In genomic region chr11:104232141-104233061, GRCm38 (mm10) we compare ENCODE assay signal across 8 mouse cellular contexts. TPM values are rescaled to one million over a fixed set of nuclear protein-coding genes. Genes with fewer than 3 reads are reported as not detected.
A peak's percentile ranks its signal among the peaks of the same experiment; 100 is the strongest.
DNase-seq lines count a peak whose midpoint lies in the region; ATAC-seq lines count a peak whose summit lies in the region.

No protein-coding gene starts in this region.

- H3K27ac ChIP-seq in embryonic facial prominence, embryonic 11.5 days (replicated peaks; ENCODE audit: low read depth, low read length): no peak overlapping the region
- H3K27ac ChIP-seq in heart, embryonic 16.5 days (ENCODE audit: low read length): no peak overlapping the region
- no peak overlapping the region for H3K27ac ChIP-seq in liver, embryonic 16.5 days (ENCODE audit: low read length)

- peaks cover 30% of the 10 kb centered on the region for H3K27me3 ChIP-seq in embryonic facial prominence, embryonic 11.5 days (ENCODE audit: control insufficient read depth, insufficient read depth, low read length)
- peaks cover 51% of the 10 kb centered on the region for H3K27me3 ChIP-seq in heart, embryonic 16.5 days (ENCODE audit: control insufficient read depth, insufficient read depth, low read length)
- H3K27me3 ChIP-seq in liver, embryonic 16.5 days (ENCODE audit: control insufficient read depth, insufficient read depth, low read depth, low read length): peaks cover 61% of the 10 kb centered on the region

- WGBS in embryonic facial prominence, embryonic 11.5 days: under 1% methylated on average over 69 of the region's 72 CpGs
- WGBS in heart, embryonic 16.5 days: under 1% methylated on average over 72 of the region's 72 CpGs
- WGBS in liver, embryonic 16.5 days (ENCODE audit: insufficient replicate concordance): 2% methylated on average over 70 of the region's 72 CpGs

- no peaks in the 10 kb centered on the region for H3K36me3 ChIP-seq in embryonic facial prominence, embryonic 11.5 days (replicated peaks; ENCODE audit: control insufficient read depth, insufficient read depth, low read depth, low read length)
- H3K36me3 ChIP-seq in heart, embryonic 16.5 days (ENCODE audit: control insufficient read depth, insufficient read depth): no peaks in the 10 kb centered on the region
- no peaks in the 10 kb centered on the region for H3K36me3 ChIP-seq in liver, embryonic 16.5 days (ENCODE audit: control insufficient read depth, insufficient read depth)

- no peaks in the 10 kb centered on the region; the same call in 1 of the 2 replicates for H3K4me1 ChIP-seq in embryonic facial prominence, embryonic 11.5 days (ENCODE audit: control insufficient read depth, insufficient read depth, low read length)
- peaks cover 16% of the 10 kb centered on the region for H3K4me1 ChIP-seq in heart, embryonic 16.5 days (ENCODE audit: control insufficient read depth, insufficient read depth, low read length)
- H3K4me1 ChIP-seq in liver, embryonic 16.5 days (ENCODE audit: control insufficient read depth, low read depth, low read length): peaks cover 4% of the 10 kb centered on the region

- peak overlapping the region; percentile 95 for H3K4me2 ChIP-seq in embryonic facial prominence, embryonic 11.5 days (ENCODE audit: low read depth, low read length)
- peak overlapping the region; percentile 96 for H3K4me2 ChIP-seq in heart, embryonic 16.5 days (ENCODE audit: low read depth, low read length)
- H3K4me2 ChIP-seq in liver, embryonic 16.5 days (ENCODE audit: low read depth, low read length): peak overlapping the region; percentile 79

- peak; percentile 29 to 38 for DNase-seq in B cell, adult 2 months
- peak; percentile 55 for DNase-seq in adrenal gland, adult 8-10 months
- DNase-seq in embryonic facial prominence, embryonic 11.5 days (ENCODE audit: low spot score): peak; percentile 49
- DNase-seq in kidney, postnatal 25 days: peak; percentile 61 to 83
- DNase-seq in retina, postnatal 1 day: peak; percentile 73
- no peak for DNase-seq in Muller cell, postnatal 12 days (ENCODE audit: inconsistent ontology term)

- peak overlapping the region; percentile 54 for H3K4me3 ChIP-seq in embryonic facial prominence, embryonic 11.5 days (ENCODE audit: low read depth, low read length)
- peak overlapping the region; percentile 81 for H3K4me3 ChIP-seq in heart, embryonic 16.5 days (ENCODE audit: low read length)
- peak overlapping the region; percentile 66 for H3K4me3 ChIP-seq in liver, embryonic 16.5 days (ENCODE audit: low read depth, low read length)

- H3K9me3 ChIP-seq in embryonic facial prominence, embryonic 11.5 days (replicated peaks; ENCODE audit: control insufficient read depth, low read length): no peaks in the 10 kb centered on the region
- no peaks in the 10 kb centered on the region for H3K9me3 ChIP-seq in heart, embryonic 16.5 days (replicated peaks; ENCODE audit: control insufficient read depth, low read length)
- H3K9me3 ChIP-seq in liver, embryonic 16.5 days (replicated peaks; ENCODE audit: control insufficient read depth, low read length): no peaks in the 10 kb centered on the region

- ATAC-seq in embryonic facial prominence, embryonic 11.5 days (replicated peaks; ENCODE audit: insufficient number of reproducible peaks, low FRiP score, low TSS enrichment, low read depth): peak; percentile 5; the same call in 1 of the 2 replicates
- ATAC-seq in heart, embryonic 16.5 days (replicated peaks; ENCODE audit: extremely low read depth, insufficient read depth, low FRiP score): 0 out of 2 replicates have a peak, but pooled peaks have one; percentile 11
- no peak for ATAC-seq in liver, embryonic 16.5 days (ENCODE audit: low read depth)

- H3K9ac ChIP-seq in embryonic facial prominence, embryonic 11.5 days (replicated peaks; ENCODE audit: low read length): peak overlapping the region; percentile 26; the same call in 1 of the 2 replicates
- H3K9ac ChIP-seq in heart, embryonic 16.5 days (ENCODE audit: low read length): peak overlapping the region; percentile 42; the same call in 1 of the 2 replicates
- H3K9ac ChIP-seq in liver, embryonic 16.5 days (ENCODE audit: low read depth, low read length): no peak overlapping the region

RNA-seq across cellular contexts. Expression of gene Mapt, which starts 1.2 kb away (rescaled TPM):
- total RNA-seq in adrenal gland, adult 8-10 months (2022): 100 to 1,000 TPM; 154 to 281 (median 182) TPM
- 18.2 and 27.1 TPM in 2 replicates for polyA plus RNA-seq in embryonic facial prominence, embryonic 11.5 days (2014; fragmentation: Nextera tagmentation; extraction: Ambion mirVana)
- 0.88 and 1.9 TPM in 2 replicates for polyA plus RNA-seq in heart, embryonic 16.5 days (2015; fragmentation: Nextera tagmentation; extraction: Ambion mirVana)
- polyA plus RNA-seq in liver, embryonic 16.5 days (2015; fragmentation: Nextera tagmentation; extraction: Ambion mirVana): 0.49 and 0.53 TPM in 2 replicates

RNA-seq across cellular contexts. Expression of gene Sppl2c, which starts 46.3 kb away (rescaled TPM):
- not detected for total RNA-seq in adrenal gland, adult 8-10 months (2022)
- not detected in 2 replicates for polyA plus RNA-seq in embryonic facial prominence, embryonic 11.5 days (2014; fragmentation: Nextera tagmentation; extraction: Ambion mirVana)
- polyA plus RNA-seq in heart, embryonic 16.5 days (2015; fragmentation: Nextera tagmentation; extraction: Ambion mirVana): not detected in 2 replicates
- polyA plus RNA-seq in liver, embryonic 16.5 days (2015; fragmentation: Nextera tagmentation; extraction: Ambion mirVana): not detected in 2 replicates
